Mouse (Mus musculus) heart, embryonic 15.5 days (tissue): ENCODE measurements around the gene Zyx. TPM values are rescaled to one million over a fixed set of nuclear protein-coding genes. Genes with fewer than 3 reads are reported as not detected.

Experiments used
- ATAC-seq: fragments of 200-750 bp; cut with Nextera tagmentation; replicated peaks from 2 replicates; pipeline ENCODE4 v1.8.0; 2017; ENCODE audit warnings: low read depth, moderate TSS enrichment; ENCODE audit not compliant: insufficient number of reproducible peaks, insufficient read depth, low FRiP score
- H3K27ac ChIP-seq: fragments of 300-500 bp; sonication (generic); 2 replicates; pipeline ENCODE4 v1.5.1; 2015; ENCODE audit warnings: mild to moderate bottlenecking, inconsistent platforms
- H3K27me3 ChIP-seq: fragments of 300-500 bp; sonication (generic); 2 replicates; pipeline ENCODE4 v1.6.1; 2015; ENCODE audit warnings: inconsistent platforms
- H3K36me3 ChIP-seq: fragments of 300-500 bp; sonication (generic); 2 replicates; pipeline ENCODE4 v1.6.1; 2015; ENCODE audit warnings: mild to moderate bottlenecking, inconsistent platforms
- H3K4me1 ChIP-seq: fragments of 300-500 bp; sonication (generic); replicated peaks from 2 replicates; pipeline ENCODE4 v1.6.1; 2015; ENCODE audit warnings: inconsistent platforms
- H3K4me2 ChIP-seq: fragments of 300-500 bp; sonication (generic); 2 replicates; pipeline ENCODE4 v1.6.1; 2015; ENCODE audit warnings: inconsistent platforms, mild to moderate bottlenecking, moderate library complexity
- H3K4me3 ChIP-seq: fragments of 300-500 bp; sonication (generic); 2 replicates; pipeline ENCODE4 v1.5.1; 2015; ENCODE audit warnings: mild to moderate bottlenecking, inconsistent platforms
- H3K9ac ChIP-seq: fragments of 300-500 bp; sonication (generic); 2 replicates; pipeline ENCODE4 v1.6.1; 2015; ENCODE audit warnings: mild to moderate bottlenecking, inconsistent platforms
- H3K9me3 ChIP-seq: fragments of 300-500 bp; sonication (generic); replicated peaks from 2 replicates; pipeline ENCODE4 v1.6.1; 2016; ENCODE audit warnings: inconsistent platforms
- WGBS: fragments of 180-500 bp; shearing (Covaris S2); methylation state at CpG from one replicate; pipeline ENCODE4 v1.1.7; 2015; ENCODE audit warnings: mixed read lengths; 5-methylcytosine and 5-hydroxymethylcytosine counted together
- polyA plus RNA-seq: library from polyadenylated mRNA; unstranded; fragments of >200 nt; fragmentation: Nextera tagmentation; extraction: Ambion mirVana; gene quantifications from 2 replicates; pipeline ENCODE4 v1.2.1, GENCODE M21; 2015

Zyx gene
- polyA plus RNA-seq, 1 experiment from 2014 or later: 136 TPM

- no peaks in the 10 kb centered on the region for H3K27me3 ChIP-seq
- peak overlapping the region; percentile 81 for H3K4me3 ChIP-seq
- peaks cover 56% of the 10 kb centered on the region for H3K4me1 ChIP-seq
- H3K27ac ChIP-seq: peak overlapping the region; percentile 97
- WGBS: 25% methylated on average over 13 of the region's 13 CpGs
- peak overlapping the region; percentile 66 for H3K4me2 ChIP-seq
- H3K36me3 ChIP-seq: peaks cover 28% of the 10 kb centered on the region
- no peaks in the 10 kb centered on the region for H3K9me3 ChIP-seq
- peak overlapping the region; percentile 88 for H3K9ac ChIP-seq
- no peak for ATAC-seq
Observed at GRCm38 (mm10) chr6:42350968-42351775, 1.7 kb downstream of the Zyx start.

- Histone ChIP-seq H3K36me3 (peaks cover 36% of the 10 kb centered on the region), H3K27ac (peak overlapping the region; percentile 97), H3K9me3 (no peaks in the 10 kb centered on the region), H3K27me3 (no peaks in the 10 kb centered on the region), H3K4me1 (peaks cover 64% of the 10 kb centered on the region), H3K4me3 (peak overlapping the region; percentile 81), H3K9ac (peak overlapping the region; percentile 88), H3K4me2 (peak overlapping the region; percentile 66)
- WGBS: 33% methylated on average over 7 of the region's 7 CpGs
- no peak for ATAC-seq
Observed at GRCm38 (mm10) chr6:42351776-42352485, 2.5 kb downstream of the Zyx start.

- no peak for ATAC-seq
- Histone ChIP-seq H3K36me3 (peaks cover 41% of the 10 kb centered on the region), H3K4me3 (peak overlapping the region; percentile 81), H3K27me3 (no peaks in the 10 kb centered on the region), H3K4me2 (peak overlapping the region; percentile 66), H3K4me1 (peaks cover 69% of the 10 kb centered on the region), H3K9ac (peak overlapping the region; percentile 88; the same call in 1 of the 2 replicates), H3K9me3 (no peaks in the 10 kb centered on the region), H3K27ac (peak overlapping the region; percentile 97)
- 56% methylated on average over 1 of the region's 1 CpGs for WGBS
Observed at GRCm38 (mm10) chr6:42352486-42352846, 3.0 kb downstream of the Zyx start.

- peaks cover 49% of the 10 kb centered on the region for H3K36me3 ChIP-seq
- peak overlapping the region; percentile 23; the same call in 1 of the 2 replicates for H3K9ac ChIP-seq
- peak overlapping the region; percentile 66 for H3K4me2 ChIP-seq
- H3K4me3 ChIP-seq: peak overlapping the region; percentile 81
- 29% methylated on average over 8 of the region's 8 CpGs for WGBS
- H3K4me1 ChIP-seq: peaks cover 76% of the 10 kb centered on the region
- no peaks in the 10 kb centered on the region for H3K27me3 ChIP-seq
- H3K27ac ChIP-seq: peak overlapping the region; percentile 97
- no peak for ATAC-seq
- H3K9me3 ChIP-seq: no peaks in the 10 kb centered on the region
Observed at GRCm38 (mm10) chr6:42353180-42353579, 3.8 kb downstream of the Zyx start.

GRCm38 (mm10) chr6:42354076-42355019 is 4.9 kb downstream of the Zyx start:
- no peaks in the 10 kb centered on the region for H3K9me3 ChIP-seq
- H3K4me1 ChIP-seq: peaks cover 84% of the 10 kb centered on the region
- H3K27ac ChIP-seq: peak overlapping the region; percentile 97
- no peaks in the 10 kb centered on the region for H3K27me3 ChIP-seq
- peak overlapping the region; percentile 66 for H3K4me2 ChIP-seq
- WGBS: 16% methylated on average over 11 of the region's 11 CpGs
- H3K9ac ChIP-seq: peak overlapping the region; percentile 29
- peaks cover 60% of the 10 kb centered on the region for H3K36me3 ChIP-seq
- peak overlapping the region; percentile 81 for H3K4me3 ChIP-seq
- no peak for ATAC-seq

GRCm38 (mm10) chr6:42355366-42355765 is 5.9 kb downstream of the Zyx start:
- peaks cover 93% of the 10 kb centered on the region for H3K4me1 ChIP-seq
- no peaks in the 10 kb centered on the region for H3K27me3 ChIP-seq
- WGBS: 96% methylated on average over 6 of the region's 6 CpGs
- H3K9ac ChIP-seq: peak overlapping the region; percentile 16; the same call in 1 of the 2 replicates
- H3K27ac ChIP-seq: peak overlapping the region; percentile 97; the same call in 1 of the 2 replicates
- ATAC-seq: no peak
- no peak overlapping the region for H3K4me3 ChIP-seq
- H3K9me3 ChIP-seq: no peaks in the 10 kb centered on the region
- peak overlapping the region; percentile 66 for H3K4me2 ChIP-seq
- H3K36me3 ChIP-seq: peaks cover 66% of the 10 kb centered on the region

- ATAC-seq: no peak
- H3K27ac ChIP-seq: no peak overlapping the region; the same call in none of the 2 replicates
- no peaks in the 10 kb centered on the region for H3K9me3 ChIP-seq
- 90% methylated on average over 13 of the region's 13 CpGs for WGBS
- H3K4me2 ChIP-seq: no peak overlapping the region
- H3K27me3 ChIP-seq: no peaks in the 10 kb centered on the region
- no peak overlapping the region for H3K4me3 ChIP-seq
- H3K4me1 ChIP-seq: peaks cover 95% of the 10 kb centered on the region
- H3K9ac ChIP-seq: no peak overlapping the region
- peaks cover 73% of the 10 kb centered on the region for H3K36me3 ChIP-seq
Observed at GRCm38 (mm10) chr6:42355794-42356600, 6.6 kb downstream of the Zyx start.

GRCm38 (mm10) chr6:42356913-42357312 is 7.5 kb downstream of the Zyx start:
- no peaks in the 10 kb centered on the region for H3K27me3 ChIP-seq
- ATAC-seq: no peak
- H3K4me1 ChIP-seq: peaks cover 91% of the 10 kb centered on the region
- H3K4me2 ChIP-seq: no peak overlapping the region
- 89% methylated on average over 5 of the region's 5 CpGs for WGBS
- H3K36me3 ChIP-seq: peaks cover 76% of the 10 kb centered on the region
- no peak overlapping the region for H3K4me3 ChIP-seq
- no peak overlapping the region for H3K9ac ChIP-seq
- H3K9me3 ChIP-seq: no peaks in the 10 kb centered on the region
- H3K27ac ChIP-seq: peak overlapping the region; percentile 43; the same call in 1 of the 2 replicates

GRCm38 (mm10) chr6:42357901-42358300 is 8.5 kb downstream of the Zyx start:
- no peaks in the 10 kb centered on the region for H3K27me3 ChIP-seq
- H3K4me3 ChIP-seq: no peak overlapping the region
- no peak overlapping the region for H3K9ac ChIP-seq
- H3K4me1 ChIP-seq: peaks cover 91% of the 10 kb centered on the region
- H3K9me3 ChIP-seq: no peaks in the 10 kb centered on the region
- H3K4me2 ChIP-seq: no peak overlapping the region
- no peak for ATAC-seq
- 48% methylated on average over 6 of the region's 6 CpGs for WGBS
- H3K36me3 ChIP-seq: peaks cover 71% of the 10 kb centered on the region
- peak overlapping the region; percentile 43 for H3K27ac ChIP-seq

- peaks cover 65% of the 10 kb centered on the region for H3K36me3 ChIP-seq
- no peak overlapping the region for H3K9ac ChIP-seq
- peak overlapping the region; percentile 79 for H3K27ac ChIP-seq
- H3K9me3 ChIP-seq: no peaks in the 10 kb centered on the region
- no peak overlapping the region for H3K4me2 ChIP-seq
- WGBS: 65% methylated on average over 12 of the region's 12 CpGs
- no peaks in the 10 kb centered on the region for H3K27me3 ChIP-seq
- no peak overlapping the region for H3K4me3 ChIP-seq
- H3K4me1 ChIP-seq: peaks cover 86% of the 10 kb centered on the region
- ATAC-seq: 0 out of 2 replicates have a peak, but pooled peaks have one; percentile 6
Observed at GRCm38 (mm10) chr6:42358901-42359300, 9.5 kb downstream of the Zyx start.
